Mouse (Mus musculus) heart, postnatal 0 days (tissue): ENCODE data around the gene Erc1.

Experiments used
- CTCF ChIP-seq: IDR thresholded peaks from 2 replicates; pipeline ENCODE4 v1.5.1; 2016; ENCODE audit warnings: antibody characterized with exemption, control low read depth, low read depth
- EP300 ChIP-seq: IDR thresholded peaks from 2 replicates; pipeline ENCODE4 v1.6.1; 2016; ENCODE audit warnings: antibody characterized with exemption, low read depth

- TF ChIP-seq EP300 (no peak), CTCF (no peak)
Observed at GRCm38 (mm10) chr6:119711649-119712305, 136.2 kb downstream of the Erc1 start.
